Mouse (Mus musculus): ENCODE measurements around the gene Iqcf6.

- TF ChIP-seq CTCF (IDR thresholded peaks at IDR 0.05; ENCODE audit: low read depth) (no peak), EP300 (IDR thresholded peaks at IDR 0.05; ENCODE audit: low read depth) (no peak)
These were observed 20.8 kb downstream of the Iqcf6 start for GRCm38 (mm10) chr9:106647226-106647625.
